Mouse (Mus musculus): ENCODE measurements around the gene Vps45.
"Not testable (repeated sequence)": the region's sequence is repeated elsewhere in the genome, so short reads cannot be mapped to it uniquely, and the experiment has no call there.

Vps45 gene

DNA sequence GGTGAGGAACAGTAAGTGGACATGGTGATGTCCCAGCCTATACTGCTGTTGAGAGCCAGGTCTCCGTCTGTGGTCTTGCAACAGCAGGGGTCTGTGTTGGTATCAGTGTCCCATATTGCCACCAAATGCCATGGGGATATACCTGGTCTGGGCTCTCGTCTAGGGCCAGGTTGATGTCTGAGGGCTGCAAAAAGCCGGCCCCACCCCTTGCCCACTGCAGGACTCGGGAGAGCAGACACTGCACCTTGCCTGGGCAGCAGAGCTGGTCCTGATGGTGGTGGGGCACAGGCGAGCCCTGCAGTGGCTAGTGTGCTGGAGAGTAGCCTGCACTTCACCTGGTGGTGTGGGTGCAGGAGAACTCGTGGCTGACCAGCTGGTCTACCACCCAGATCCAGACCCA is 19.8 kb upstream of the Vps45 start:
- DNase-seq: no peak

DNA sequence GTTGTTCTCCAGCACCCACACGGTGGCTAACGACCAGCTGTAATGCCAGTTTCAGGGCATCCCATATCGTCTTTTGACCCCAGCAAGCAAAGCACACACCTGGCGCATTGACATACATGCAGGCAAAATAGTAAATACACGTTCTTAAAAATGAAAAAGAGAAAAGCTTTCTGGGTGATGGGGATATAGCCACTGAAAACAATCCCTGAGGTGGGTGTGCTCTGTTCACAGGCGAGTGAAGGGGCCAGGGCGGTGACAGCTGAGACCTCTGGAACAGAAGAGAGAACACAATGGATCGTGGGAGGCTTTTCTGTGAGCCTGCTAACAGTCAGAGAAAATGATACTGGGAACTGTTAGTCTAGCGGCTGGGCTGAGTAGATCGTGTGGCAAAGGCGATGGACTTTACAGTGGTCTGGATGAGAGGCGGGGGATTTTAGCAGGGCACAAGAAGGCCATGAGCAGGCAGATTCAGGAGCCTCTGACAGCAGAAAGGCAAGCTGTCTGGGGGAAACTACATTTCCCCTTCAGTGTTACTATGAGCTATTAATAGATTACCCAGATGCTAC is 14.7 kb upstream of the Vps45 start:
- DNase-seq: no peak

DNA sequence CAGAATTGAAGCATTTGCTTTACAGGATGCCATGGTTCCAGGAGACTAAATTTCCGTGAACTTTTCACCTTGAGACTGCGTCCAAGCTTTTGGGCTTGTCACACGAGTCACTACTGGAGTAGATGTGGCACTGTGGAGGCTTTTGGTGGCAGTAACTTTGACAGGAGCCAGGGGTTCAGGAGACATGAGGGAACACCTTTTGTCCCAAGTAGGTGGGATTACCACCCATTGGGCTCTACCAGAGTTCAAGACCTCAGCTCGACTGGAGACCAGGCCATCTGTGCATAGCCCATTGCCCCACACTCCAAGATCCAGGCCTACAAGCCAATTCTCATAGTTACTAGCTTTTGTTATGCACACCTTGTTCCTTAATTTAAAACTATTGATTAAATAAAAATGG is 12.0 kb upstream of the Vps45 start:
- DNase-seq: no peak

DNA sequence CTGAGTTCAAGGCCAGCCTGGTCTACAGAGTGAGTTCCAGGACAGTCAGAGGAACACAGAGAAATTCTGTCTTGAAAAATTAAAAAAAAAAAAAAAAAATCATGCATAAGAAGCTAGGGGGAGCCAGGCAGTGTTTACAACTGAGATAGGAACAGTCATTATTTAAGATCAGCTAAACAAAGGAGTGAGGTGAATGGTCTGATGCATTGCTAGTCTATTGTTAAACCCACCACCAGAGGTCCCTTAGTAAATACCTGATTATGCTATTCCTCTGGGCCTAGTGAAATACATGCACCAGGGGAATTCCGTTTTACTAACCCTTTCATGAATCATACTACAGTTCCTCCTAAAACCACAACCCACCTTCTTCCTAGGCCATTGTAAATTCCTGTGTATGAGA is 11.3 kb upstream of the Vps45 start:
- no peak for DNase-seq

DNA sequence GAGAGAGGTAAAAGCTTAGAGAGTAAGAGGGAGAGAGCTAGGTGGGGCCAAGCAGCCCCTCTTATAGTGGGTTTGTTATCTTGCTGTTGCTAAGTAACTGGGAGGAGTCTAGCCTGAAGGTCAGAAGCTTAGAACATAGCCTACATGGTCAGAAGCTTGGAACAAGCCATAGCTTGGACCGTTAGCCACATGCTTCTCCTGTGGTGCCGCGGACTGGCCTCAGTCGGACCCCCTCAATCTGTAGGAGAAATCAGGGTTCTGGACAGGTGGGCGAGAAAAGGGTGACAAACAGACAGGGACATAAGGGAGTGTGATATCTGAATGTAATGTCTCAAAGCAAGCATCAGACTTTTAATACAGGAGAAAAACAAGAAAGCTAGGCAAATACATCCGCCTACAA is 10.8 kb upstream of the Vps45 start:
- no peak for DNase-seq

DNA sequence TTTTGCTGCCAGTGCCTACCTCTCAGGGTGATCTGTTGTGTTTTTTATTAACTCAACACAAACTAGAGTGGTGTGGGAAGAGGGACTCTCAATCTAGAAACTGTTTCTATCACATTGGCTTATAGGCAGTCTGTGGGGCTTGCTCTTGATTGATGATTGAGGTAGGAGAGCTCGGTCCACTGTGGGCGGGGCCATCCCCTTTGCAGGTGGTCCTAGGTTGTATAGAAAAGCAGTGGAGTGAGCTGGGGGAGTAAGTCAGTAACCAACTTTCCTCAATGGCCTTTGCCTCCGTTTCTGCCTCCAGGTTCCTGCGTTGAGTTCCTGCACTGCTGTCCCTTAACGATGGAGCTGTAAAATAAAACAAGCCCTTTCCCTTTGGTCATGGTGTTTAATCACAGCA is 8.5 kb upstream of the Vps45 start:
- DNase-seq: no peak

DNA sequence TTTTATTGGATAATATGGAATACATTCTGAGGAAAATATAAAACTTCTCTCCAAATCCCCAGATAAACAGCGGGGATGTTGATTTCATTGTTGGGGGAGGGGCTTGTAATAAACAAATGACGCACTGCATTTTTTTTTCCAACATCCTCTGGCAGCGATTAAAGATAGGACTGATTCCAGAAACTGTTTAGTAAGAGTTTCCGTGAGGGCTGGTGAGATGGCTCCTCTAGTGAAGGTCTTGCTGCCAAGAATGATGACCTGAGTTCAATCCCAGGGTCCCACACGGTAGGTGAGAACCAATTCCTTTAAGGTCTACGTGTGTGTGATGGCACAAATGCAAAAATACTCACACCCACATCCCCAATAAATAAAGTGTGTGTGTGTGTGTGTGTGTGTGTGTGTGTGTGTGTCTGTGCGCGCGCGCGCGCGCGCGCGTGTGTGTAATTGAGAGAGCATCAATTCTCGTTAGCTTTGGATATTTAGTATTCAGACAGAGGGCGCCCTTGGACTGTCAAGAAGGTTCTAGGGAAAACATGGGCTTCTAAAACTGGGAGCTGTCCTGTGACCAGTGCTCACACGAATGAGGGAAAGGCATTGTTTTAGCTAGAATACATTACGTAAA is 7.6 kb upstream of the Vps45 start:
- DNase-seq: peak; percentile 59

DNA sequence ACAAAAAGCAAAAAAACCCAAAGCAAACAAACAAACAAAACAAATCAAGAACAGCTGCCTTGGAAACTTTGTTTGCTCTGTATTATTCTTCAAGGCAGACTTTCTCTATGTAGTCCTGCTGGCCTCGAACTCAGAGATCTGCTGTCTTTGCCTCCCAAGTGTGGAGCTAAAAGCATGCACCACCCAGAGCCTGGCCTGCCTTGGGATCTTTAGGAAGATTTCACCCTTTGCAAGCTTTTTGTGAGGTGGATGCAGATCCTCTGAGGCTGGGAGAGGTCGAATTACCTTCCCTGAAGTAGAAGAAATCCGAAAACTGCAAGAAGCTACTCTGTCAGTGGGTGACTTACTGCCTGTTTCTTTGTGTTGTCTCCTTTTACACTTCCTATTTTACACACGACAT is 6.9 kb upstream of the Vps45 start:
- DNase-seq: no peak

DNA sequence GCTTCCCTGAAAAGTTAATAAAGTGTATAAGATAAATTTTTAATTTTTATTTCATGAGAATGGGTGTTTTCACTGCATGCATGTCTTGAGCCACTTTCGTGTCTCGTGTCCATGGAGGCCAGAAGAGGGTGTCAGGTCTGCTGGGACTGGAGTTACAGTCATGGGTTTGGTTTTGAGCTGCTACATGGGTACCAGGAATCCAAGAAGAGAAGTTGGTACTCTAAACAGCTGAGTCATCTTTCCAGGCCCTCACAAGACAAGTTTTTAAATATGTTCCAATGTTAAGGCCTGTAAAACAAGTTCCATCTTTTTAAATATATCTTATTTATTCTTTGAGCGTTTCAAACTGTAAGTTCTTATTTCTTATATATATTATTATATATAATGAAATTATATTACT is 6.0 kb upstream of the Vps45 start:
- no peak for DNase-seq

DNA sequence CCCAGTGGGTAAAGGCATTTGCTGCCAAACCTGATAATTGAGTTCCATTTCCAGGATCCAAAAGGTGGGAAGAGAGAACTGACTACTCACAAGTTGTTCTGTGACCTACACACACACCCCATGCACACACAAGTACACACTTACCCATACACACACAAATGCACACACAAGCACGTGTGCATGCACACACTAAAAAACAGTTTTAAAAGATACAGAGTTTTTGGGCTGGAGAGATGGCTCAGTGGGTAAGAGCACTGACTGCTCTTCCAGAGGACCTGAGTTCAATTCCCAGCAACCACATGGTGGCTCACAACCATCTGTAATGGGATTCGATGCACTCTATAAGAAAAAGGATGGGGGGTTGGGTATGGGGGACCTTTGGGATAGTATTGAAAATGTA is 5.0 kb upstream of the Vps45 start:
- DNase-seq: no peak

DNA sequence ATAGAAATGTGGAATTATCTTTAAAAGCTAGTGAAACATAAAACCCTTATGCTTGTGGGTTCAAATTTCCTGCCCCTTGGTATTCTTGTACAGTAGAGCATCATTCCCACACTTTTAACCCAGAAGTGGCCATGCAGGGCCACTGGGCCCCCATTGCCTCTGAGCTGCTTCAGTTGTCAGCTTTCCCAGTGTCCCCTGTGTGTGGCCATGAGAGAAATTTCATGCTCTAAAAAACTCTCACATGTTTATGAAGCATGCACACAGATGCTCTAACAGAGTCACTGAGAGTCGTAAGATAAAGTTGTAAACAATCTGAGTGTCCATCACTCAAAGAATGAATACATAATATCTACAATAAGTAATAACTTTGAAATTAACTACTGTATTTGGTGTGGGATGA is 1.9 kb upstream of the Vps45 start:
- DNase-seq: no peak

DNA sequence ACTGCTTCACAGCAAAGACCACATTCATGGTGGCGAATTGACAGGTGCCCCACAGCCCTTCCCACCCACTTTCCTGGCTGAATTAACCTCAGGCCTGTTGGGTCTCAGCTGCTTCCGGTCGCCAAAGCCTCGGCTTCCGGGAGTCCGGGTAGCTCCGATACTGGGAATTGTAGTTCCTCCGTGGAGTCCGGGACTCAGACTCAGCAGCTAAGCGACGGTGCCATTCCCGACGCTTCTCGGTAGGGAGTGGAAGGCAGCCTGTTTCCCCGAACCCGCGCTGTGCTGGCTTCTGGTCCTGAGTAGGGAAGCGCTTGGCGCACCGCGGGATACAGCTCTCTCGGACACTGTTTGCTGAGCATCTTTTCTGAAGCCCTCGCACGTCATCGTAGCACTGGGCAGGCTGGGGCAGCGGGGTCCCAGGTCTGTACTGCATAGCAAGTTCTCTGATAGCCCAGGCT is 490 bp downstream of the Vps45 start:
- peak; percentile 89 for DNase-seq

DNA sequence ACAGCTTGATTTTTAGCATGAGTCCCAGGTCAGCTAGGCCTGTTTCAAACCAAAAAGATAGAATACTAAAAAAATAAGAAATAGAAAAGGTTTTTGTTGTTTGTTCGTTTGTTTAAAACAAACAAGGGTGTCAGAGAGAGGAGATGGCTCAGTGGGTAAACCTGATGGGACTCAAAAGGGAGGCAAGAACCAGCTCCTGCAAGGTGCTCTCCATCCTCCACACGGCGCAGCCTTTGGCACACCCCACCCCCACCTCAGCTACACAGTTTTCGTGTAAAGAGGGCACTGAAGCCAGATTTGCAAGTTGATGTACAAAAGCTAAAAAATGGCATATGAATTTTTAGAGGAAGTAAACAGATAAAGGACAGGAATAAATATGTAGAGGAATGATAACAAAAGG is 2.2 kb downstream of the Vps45 start:
- no peak for DNase-seq

DNA sequence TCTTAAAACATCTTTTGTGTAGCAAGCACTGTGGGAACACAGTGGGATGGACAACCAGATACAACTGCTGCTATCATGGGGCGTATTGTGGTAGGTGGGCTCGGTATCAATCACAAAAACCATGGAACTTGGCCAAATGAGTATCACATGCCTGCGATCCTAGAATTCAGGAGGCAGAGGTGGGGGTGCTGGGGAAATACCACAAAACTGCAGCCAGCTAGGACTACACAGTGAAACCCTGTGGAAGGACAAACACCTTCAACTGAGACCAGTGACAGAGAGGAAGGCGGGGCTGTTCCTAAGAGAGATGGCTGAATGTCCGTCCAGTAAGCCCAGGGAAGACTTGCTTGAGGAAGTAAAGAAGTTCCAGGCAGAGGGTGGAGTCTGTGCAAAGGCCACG is 3.0 kb downstream of the Vps45 start:
- DNase-seq: no peak

DNA sequence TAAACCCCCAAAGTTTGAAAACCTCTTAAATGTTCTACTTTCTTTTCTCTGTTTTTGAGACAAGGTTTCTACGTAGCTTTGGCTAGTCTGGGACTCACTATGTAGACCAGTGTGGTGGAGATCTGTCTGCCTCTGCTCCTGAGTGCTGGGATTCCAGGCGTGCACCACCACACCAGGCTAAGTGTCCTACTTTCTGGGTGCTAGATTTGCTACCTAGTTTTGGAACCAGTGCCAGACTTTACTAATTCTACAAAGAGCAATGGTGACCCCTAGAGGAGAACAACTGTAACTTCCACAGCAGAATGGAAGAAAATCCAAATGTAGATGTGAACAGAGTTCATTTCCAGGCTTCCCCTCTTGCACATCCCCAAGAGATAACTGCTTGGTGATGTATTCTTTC is 6.4 kb downstream of the Vps45 start:
- DNase-seq: peak; percentile 38

DNA sequence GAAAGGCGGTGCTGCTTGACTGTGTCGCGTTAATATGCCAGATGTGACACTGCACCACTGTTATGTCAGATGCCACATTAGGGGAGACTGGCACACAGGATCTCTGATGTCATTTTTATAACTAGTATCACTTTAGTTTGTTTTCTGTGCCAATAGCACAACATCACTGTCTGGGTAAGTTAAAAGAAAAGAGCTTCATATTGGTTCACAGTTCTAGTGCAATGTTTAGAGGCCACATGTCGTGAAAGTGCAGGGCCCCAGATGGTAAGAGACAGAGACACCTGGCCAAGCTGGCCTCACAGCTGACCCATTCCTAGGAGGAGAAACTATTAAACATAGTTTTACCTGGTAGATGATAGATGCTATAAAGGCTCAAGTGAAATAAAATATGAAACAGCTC is 7.1 kb downstream of the Vps45 start:
- DNase-seq: no peak

DNA sequence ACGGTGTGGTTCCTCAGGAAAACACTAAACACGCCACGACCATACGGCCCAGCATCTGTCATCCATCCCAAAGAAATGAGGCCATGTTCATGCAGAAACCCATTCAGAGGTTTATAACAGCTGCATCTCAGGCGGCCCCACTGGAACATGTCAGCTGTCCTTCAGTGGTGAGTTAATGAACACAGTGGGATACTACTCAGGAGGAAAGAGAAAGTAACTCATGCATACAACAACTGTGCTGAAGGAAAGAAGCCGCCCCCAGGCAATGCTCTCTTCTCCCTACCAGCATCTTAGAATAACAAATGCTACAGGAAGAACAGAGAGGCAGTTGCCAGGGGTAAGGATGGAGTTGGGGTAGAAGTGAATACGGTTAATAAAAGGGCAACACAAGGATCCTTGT is 7.5 kb downstream of the Vps45 start:
- no peak for DNase-seq

DNA sequence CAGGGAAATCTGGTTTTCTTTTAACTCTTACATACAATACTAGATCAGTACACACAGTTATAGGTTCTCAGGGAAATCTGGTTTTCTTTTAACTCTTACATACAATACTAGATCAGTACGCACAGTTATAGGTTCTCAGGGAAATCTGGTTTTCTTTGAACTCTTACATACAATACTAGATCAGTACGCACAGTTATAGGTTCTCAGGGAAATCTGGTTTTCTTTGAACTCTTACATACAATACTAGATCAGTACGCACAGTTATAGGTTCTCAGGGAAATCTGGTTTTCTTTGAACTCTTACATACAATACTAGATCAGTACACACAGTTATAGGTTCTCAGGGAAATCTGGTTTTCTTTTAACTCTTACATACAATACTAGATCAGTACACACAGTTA is 13.7 kb downstream of the Vps45 start:
- DNase-seq: not testable (repeated sequence)

DNA sequence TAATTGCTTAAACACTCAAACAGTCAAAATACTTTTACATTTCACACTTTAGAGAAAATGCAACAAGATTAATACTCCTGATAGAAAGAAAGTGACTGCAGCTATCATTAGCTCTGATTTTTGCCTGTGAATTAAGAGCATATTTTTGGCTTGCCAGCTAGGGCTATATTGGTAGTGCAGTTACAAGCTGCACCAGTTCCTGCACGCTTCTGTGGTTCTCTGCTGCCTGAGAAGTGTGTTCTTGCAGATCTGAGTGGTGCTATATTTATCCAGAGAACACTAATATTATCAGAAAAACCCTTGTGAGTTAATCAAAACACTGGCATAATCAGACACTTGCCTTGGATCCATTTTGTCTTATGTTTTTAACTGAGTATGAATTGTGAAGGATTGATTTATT is 15.2 kb downstream of the Vps45 start:
- no peak for DNase-seq

DNA sequence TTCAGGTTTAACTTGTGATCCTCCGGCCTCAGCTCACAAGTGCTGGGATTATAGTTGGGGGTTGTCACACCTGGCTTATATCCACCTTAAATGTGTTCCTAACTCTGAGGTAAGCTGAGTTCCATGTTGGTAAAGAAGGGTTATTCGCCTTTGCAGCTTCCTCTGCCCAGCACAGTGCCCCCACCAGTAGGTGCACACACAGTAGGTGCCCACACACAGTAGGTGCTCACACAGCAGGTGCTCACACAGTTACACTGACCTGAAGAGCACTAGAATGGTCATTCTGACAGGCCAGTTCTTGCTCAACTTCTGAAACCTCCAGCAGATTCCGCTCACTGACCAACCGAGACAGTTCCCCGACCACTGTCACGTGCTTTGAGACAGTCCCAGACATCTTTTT is 17.2 kb downstream of the Vps45 start:
- no peak for DNase-seq

DNA sequence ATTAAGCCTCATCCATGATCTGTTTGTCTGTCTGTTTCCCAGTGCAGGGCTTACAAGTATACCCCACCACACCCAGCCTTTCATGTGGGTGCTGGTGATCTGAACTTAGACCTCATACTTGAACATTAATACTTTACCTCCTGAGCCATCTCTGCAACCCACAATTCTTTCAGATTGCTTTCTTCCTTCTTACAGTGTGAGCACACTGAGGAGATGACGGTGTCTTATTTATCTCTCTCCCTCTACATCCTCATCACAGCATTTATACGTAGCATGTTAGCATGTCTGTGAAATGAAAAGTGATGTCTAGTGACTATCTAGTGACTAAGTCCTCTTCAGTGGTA is 17.6 kb downstream of the Vps45 start:
- DNase-seq: no peak

DNA sequence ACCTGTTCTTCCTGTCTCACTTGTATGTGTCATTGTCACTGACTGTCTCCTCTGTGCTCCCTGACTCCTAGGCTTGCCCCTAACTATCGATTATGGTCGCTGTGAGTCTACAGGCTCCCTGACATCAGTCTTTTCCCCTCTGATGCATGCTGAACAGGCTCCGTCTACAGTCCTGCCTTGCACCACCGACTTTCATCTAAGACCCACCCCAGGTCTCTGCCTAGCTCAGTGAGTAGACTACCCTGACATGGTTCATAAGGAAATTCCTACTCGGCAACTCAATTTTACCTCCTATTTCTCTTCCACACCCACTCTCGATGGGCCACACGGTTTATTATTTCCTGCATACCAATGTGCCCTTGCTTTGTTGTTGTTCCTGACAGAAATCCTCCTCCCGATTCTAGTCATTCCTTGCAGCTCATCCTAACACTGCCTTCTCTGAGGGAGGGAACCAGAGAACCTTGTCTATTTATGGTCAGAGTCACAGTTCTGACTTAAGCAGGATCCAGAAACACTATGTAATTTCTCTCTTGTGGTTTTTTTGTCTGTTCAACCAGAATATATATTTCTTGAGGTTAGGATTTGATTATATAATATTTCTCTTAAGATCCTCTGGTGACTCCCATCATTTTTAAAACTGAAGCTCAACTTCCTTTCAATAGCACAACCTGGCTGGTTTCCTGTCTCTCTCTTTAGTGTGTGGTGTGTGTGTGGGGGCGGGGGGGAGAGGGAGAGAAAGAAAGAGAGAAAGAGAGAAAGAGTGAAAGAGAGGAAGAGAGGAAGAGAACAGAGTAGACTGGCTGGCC is 18.2 kb downstream of the Vps45 start:
- DNase-seq: no peak

DNA sequence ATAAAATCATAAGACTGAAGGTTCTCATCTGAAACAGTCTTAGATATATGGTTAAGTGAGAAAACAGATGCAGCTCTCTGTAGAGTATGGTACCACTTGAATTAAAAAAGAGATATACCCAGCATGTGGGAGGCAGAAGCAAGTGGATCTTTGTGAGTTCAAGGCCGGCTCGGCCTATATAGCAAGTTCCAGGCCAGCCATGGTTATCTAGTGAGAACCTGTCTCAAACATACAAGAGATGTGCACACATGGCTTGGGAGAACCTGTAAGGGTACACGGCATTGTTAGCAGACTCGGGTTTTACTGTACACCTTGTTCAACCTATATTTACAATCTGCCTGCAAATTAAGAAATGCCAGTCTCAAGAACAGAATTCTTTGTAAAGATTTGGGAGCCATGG is 19.4 kb downstream of the Vps45 start:
- no peak for DNase-seq

DNA sequence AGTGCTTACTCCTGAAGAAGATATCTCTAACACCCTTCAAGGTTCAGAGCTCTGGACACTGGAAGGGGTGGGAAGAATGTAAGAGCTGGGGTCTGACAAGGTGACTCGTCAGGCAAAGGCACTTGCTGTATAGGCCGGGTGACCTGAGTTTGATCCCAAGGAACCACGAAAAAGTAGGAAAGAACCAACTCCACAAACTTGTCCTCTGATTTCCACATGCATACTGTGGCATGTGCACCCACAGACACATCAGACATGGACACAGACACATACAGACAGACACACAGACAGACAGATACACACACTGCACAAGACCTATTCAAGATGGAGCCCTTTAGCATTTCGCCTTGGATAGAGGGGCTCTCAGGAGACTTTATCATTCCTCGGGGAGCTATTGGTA is 20.1 kb downstream of the Vps45 start:
- DNase-seq: no peak

DNA sequence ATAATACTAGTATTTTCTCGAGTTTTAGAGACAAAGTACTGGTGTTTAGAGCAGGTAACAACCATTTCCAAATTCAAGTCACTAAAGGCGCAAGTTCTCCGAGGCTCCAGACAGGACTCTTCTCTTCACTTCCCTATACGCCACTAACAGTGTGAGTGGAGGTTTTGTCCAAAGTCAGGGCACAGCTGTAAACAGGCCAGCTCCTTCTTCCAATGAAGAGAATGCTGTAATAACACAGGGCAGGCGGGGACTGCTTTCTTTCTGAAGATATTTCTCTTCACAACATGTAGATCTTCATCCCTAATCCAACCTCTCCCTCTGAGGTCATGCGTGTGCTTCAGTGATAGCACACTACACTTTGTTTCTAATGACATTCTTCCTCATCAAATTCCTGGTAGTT is 21.5 kb downstream of the Vps45 start:
- DNase-seq: no peak

Measured in cerebellum, adult 11 months (tissue).